9 mouse cellular contexts compared by ENCODE assay signal in genomic region chr4:46356351-46357133, GRCm38 (mm10). TPM values are rescaled to one million over a fixed set of nuclear protein-coding genes. Genes with fewer than 3 reads are reported as not detected.
DNase-seq lines count a peak whose midpoint lies in the region; ATAC-seq and TF ChIP-seq lines count a peak whose summit lies in the region.
"Had no signal": no experiment of that assay in that cellular context is flagged by ENCODE, and none has a peak within 500 bp of the region (broad histone marks: within the 10 kb centered on the region; RNA-seq: fewer than 3 reads in every experiment).

No protein-coding gene starts in this region.

- H3K9me3 ChIP-seq in forebrain, embryonic 14.5 days (replicated peaks; ENCODE audit: control insufficient read depth, low read length) = no peaks in the 10 kb centered on the region
- H3K9me3 ChIP-seq: heart, embryonic 15.5 days had no signal

- no peaks in the 10 kb centered on the region for H3K36me3 ChIP-seq in forebrain, embryonic 14.5 days (ENCODE audit: control insufficient read depth, insufficient read depth, low read length)
- H3K36me3 ChIP-seq: heart, embryonic 15.5 days had no signal

- peaks cover 10% of the 10 kb centered on the region for H3K27me3 ChIP-seq in forebrain, embryonic 14.5 days (replicated peaks; ENCODE audit: control insufficient read depth, insufficient read depth, low read length)

- intact Hi-C loops in left cerebral cortex, adult 2 months (cut with DNase I) = no loop called here
- intact Hi-C loops in gastrocnemius, postnatal 14 days (cut with DNase I; ENCODE audit: low total_unique reads) = no loop called here
- intact Hi-C loops in left cerebral cortex, postnatal 14 days (cut with DNase I) = no loop called here

- peak; percentile 47; the same call in 1 of the 2 replicates for ATAC-seq in neutrophil, adult 5-6 weeks (ENCODE audit: extremely low read depth, insufficient number of reproducible peaks, low FRiP score, poor library complexity, severe bottlenecking)
- ATAC-seq in forebrain, embryonic 14.5 days = no peak

- H3K4me2 ChIP-seq in forebrain, embryonic 14.5 days (ENCODE audit: low read length) = no peak overlapping the region
- H3K4me2 ChIP-seq: heart, embryonic 15.5 days had no signal

- no peak overlapping the region for H3K27ac ChIP-seq in left cerebral cortex, adult 2 months
- no peak overlapping the region for H3K27ac ChIP-seq in forebrain, embryonic 14.5 days (ENCODE audit: low read depth, low read length)
- H3K27ac ChIP-seq: heart, embryonic 15.5 days had no signal

- no peaks in the 10 kb centered on the region for H3K4me1 ChIP-seq in forebrain, embryonic 14.5 days (ENCODE audit: control insufficient read depth, insufficient read depth, low read length)

- TF ChIP-seq CTCF in left cerebral cortex, adult 2 months (IDR thresholded peaks at IDR 0.05) = peak; percentile 74

- peak; percentile 31 to 49 for DNase-seq in left cerebral cortex, adult 2 months (ENCODE audit: extremely low spot score in 1 of 2, low spot score in 2 of 2)
- DNase-seq in left cerebral cortex, adult 11 months (ENCODE audit: low spot score) = no peak
- peak; percentile 55 for DNase-seq in MN1 (ENCODE audit: low spot score)
- peak; percentile 45 for DNase-seq in brain, adult 2 months (ENCODE audit: low read depth, low spot score)
- DNase-seq in gastrocnemius, postnatal 14 days = peak; percentile 69
- peak; percentile 43 to 44 for DNase-seq in left cerebral cortex, postnatal 14 days (ENCODE audit: low spot score in 2 of 2)
- no peak for DNase-seq in forebrain, embryonic 14.5 days (ENCODE audit: low spot score)

- 53% methylated on average over 12 of the region's 12 CpGs for WGBS in forebrain, embryonic 14.5 days

- H3K9ac ChIP-seq in forebrain, embryonic 14.5 days (ENCODE audit: low read length) = no peak overlapping the region
- H3K9ac ChIP-seq: heart, embryonic 15.5 days had no signal

- H3K4me3 ChIP-seq in left cerebral cortex, adult 2 months = no peak overlapping the region
- H3K4me3 ChIP-seq in forebrain, embryonic 14.5 days (ENCODE audit: low read depth, low read length) = no peak overlapping the region
- H3K4me3 ChIP-seq: heart, embryonic 15.5 days had no signal

RNA-seq across cellular contexts. Expression of gene Foxe1, which starts 13.1 kb away (rescaled TPM):
- not detected for total RNA-seq in left cerebral cortex, adult 2 months (2021)
- total RNA-seq in gastrocnemius, postnatal 14 days (2021) = not detected
- total RNA-seq in left cerebral cortex, postnatal 14 days (2021) = not detected
- not detected in 2 replicates for total RNA-seq in neutrophil, adult 5-6 weeks (2017)
- polyA plus RNA-seq in forebrain, embryonic 14.5 days (2014; fragmentation: Nextera tagmentation; extraction: Ambion mirVana) = not detected in 2 replicates
- polyA plus RNA-seq: heart, embryonic 15.5 days had no signal

RNA-seq across cellular contexts. Expression of gene Trmo, which starts 32.7 kb away (rescaled TPM):
- total RNA-seq in left cerebral cortex, adult 2 months (2021) = 1 to 10 TPM; 3.6 to 4.6 TPM
- total RNA-seq in gastrocnemius, postnatal 14 days (2021) = 1 to 10 TPM; 3.0 to 3.1 TPM
- 1 to 10 TPM; 3.2 to 3.7 TPM for total RNA-seq in left cerebral cortex, postnatal 14 days (2021)
- 10.1 and 13.2 TPM in 2 replicates for total RNA-seq in neutrophil, adult 5-6 weeks (2017)
- polyA plus RNA-seq in forebrain, embryonic 14.5 days (2014; fragmentation: Nextera tagmentation; extraction: Ambion mirVana) = 13.2 and 15.0 TPM in 2 replicates

RNA-seq across cellular contexts. Expression of gene Hemgn, which starts 56.8 kb away (rescaled TPM):
- total RNA-seq in left cerebral cortex, adult 2 months (2021) = not detected
- not detected for total RNA-seq in gastrocnemius, postnatal 14 days (2021)
- total RNA-seq in left cerebral cortex, postnatal 14 days (2021) = not detected
- total RNA-seq in neutrophil, adult 5-6 weeks (2017) = 0.47 and 0.74 TPM in 2 replicates
- polyA plus RNA-seq in forebrain, embryonic 14.5 days (2014; fragmentation: Nextera tagmentation; extraction: Ambion mirVana) = 0.27 TPM in 1 of 2 replicates, not detected in the other

Comparison
In these comparisons a context has a peak if more than half of its experiments do, and no peak if none do; other contexts are left out.
1. DNase-seq: peak in left cerebral cortex, adult 2 months (2 of 2), MN1 (single experiment), brain, adult 2 months (single experiment), gastrocnemius, postnatal 14 days (single experiment) and left cerebral cortex, postnatal 14 days (2 of 2); none in left cerebral cortex, adult 11 months (single experiment) and forebrain, embryonic 14.5 days (single experiment).